Mouse (Mus musculus): ENCODE data around the gene Cux1. TPM values are rescaled to one million over a fixed set of nuclear protein-coding genes. Genes with fewer than 3 reads are reported as not detected.

The Cux1 gene
- polyA plus RNA-seq, 1 experiment from 2014 or later = 67.7 TPM

- H3K4me3 ChIP-seq = no peak overlapping the region
- no peaks in the 10 kb centered on the region for H3K4me1 ChIP-seq
- H3K9me3 ChIP-seq (replicated peaks) = no peaks in the 10 kb centered on the region
- H3K27ac ChIP-seq = no peak overlapping the region
- no peaks in the 10 kb centered on the region for H3K36me3 ChIP-seq
- DNase-seq (ENCODE audit: low spot score) = no peak
- no peaks in the 10 kb centered on the region for H3K27me3 ChIP-seq (ENCODE audit: low read depth, poor library complexity, severe bottlenecking)
- WGBS = 76% methylated on average over 5 of the region's 5 CpGs
These were observed 356.7 kb downstream of the Cux1 start for GRCm38 (mm10) chr5:136210549-136210948.

GRCm38 (mm10) chr5:136201832-136202231 lies 365.5 kb downstream of the Cux1 start:
- peak; percentile 77 for DNase-seq (ENCODE audit: low spot score)
- H3K27ac ChIP-seq = no peak overlapping the region
- H3K36me3 ChIP-seq = peaks cover 14% of the 10 kb centered on the region
- 35% methylated on average over 7 of the region's 7 CpGs for WGBS
- peaks cover 20% of the 10 kb centered on the region for H3K4me1 ChIP-seq
- no peak overlapping the region for H3K4me3 ChIP-seq
- no peaks in the 10 kb centered on the region; the same call in 1 of the 2 replicates for H3K9me3 ChIP-seq (replicated peaks)
- no peaks in the 10 kb centered on the region for H3K27me3 ChIP-seq (ENCODE audit: low read depth, poor library complexity, severe bottlenecking)

- H3K27me3 ChIP-seq (ENCODE audit: low read depth, poor library complexity, severe bottlenecking) = no peaks in the 10 kb centered on the region
- DNase-seq (ENCODE audit: low spot score) = peak; percentile 34
- H3K27ac ChIP-seq = peak overlapping the region; percentile 91
- H3K36me3 ChIP-seq = peaks cover 37% of the 10 kb centered on the region
- peaks cover 20% of the 10 kb centered on the region for H3K4me1 ChIP-seq
- 37% methylated on average over 11 of the region's 11 CpGs for WGBS
- H3K9me3 ChIP-seq (replicated peaks) = no peaks in the 10 kb centered on the region; the same call in 1 of the 2 replicates
- H3K4me3 ChIP-seq = peak overlapping the region; percentile 94
These were observed 367.8 kb downstream of the Cux1 start for GRCm38 (mm10) chr5:136199526-136199925.

GRCm38 (mm10) chr5:136198474-136199391 lies 368.6 kb downstream of the Cux1 start, which contains the start of gene Prkrip1:
Gene Prkrip1, minus strand, starts transcription at chr5:136198963.
- DNase-seq (ENCODE audit: low spot score) = peak; percentile 99
- H3K27me3 ChIP-seq (ENCODE audit: low read depth, poor library complexity, severe bottlenecking) = no peaks in the 10 kb centered on the region
- peak within 1 kb of the TSS; percentile 94 for H3K4me3 ChIP-seq
- H3K36me3 ChIP-seq = peaks cover 42% of the 10 kb centered on the region
- peak within 1 kb of the TSS; percentile 91 for H3K27ac ChIP-seq
- under 1% methylated on average over 62 of the region's 62 CpGs for WGBS
- no peaks in the 10 kb centered on the region for H3K9me3 ChIP-seq (replicated peaks)
- H3K4me1 ChIP-seq = peaks cover 20% of the 10 kb centered on the region

Small RNA genes lying within 50 kb of the gene (microRNA-seq; reads per million reads assigned to microRNA genes)
- not detected for gene Mir721

Other genes starting within 250 kb of the Cux1 start
- not detected in 2 replicates for gene Myl10, start 125.7 kb upstream of the Cux1 start, polyA plus RNA-seq (2016; fragmentation: Nextera tagmentation; extraction: Ambion mirVana)

Data from limb, embryonic 10.5 days (tissue).